Mouse (Mus musculus): ENCODE measurements around the gene Tm9sf3. TPM values are rescaled to one million over a fixed set of nuclear protein-coding genes. Genes with fewer than 3 reads are reported as not detected.

Gene Tm9sf3
- polyA plus RNA-seq, 1 experiment from 2014 or later = 112 TPM

DNA sequence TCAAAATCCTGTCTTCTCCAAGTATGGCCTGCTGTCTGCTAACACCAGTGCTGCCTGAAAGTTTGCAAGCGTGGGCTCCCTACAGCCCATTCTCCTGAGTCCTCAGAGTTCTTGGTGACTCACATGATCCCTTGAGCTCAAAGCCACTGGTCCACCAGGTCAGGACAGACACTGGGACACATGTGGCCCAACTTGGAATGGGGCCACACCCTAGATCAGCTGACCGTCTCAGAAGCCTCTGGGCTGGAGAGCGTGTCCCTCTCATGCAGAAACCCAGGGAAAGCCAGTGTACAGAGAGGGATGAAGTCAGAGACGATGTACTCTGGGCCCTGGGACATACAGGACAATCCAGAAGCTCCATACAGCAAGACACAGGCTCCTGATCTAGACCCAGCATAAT is 18.4 kb upstream of the Tm9sf3 start:
- no peak for DNase-seq (ENCODE audit: low spot score)
- no peak overlapping the region for H3K27ac ChIP-seq
- peaks cover 56% of the 10 kb centered on the region for H3K27me3 ChIP-seq (ENCODE audit: low read depth, poor library complexity, severe bottlenecking)
- no peaks in the 10 kb centered on the region for H3K9me3 ChIP-seq (replicated peaks)
- no peaks in the 10 kb centered on the region for H3K36me3 ChIP-seq
- no peak overlapping the region for H3K4me3 ChIP-seq
- H3K4me1 ChIP-seq = peaks cover 16% of the 10 kb centered on the region
- WGBS = 91% methylated on average over 4 of the region's 4 CpGs

- DNase-seq (ENCODE audit: low spot score) = no peak
- H3K36me3 ChIP-seq = no peaks in the 10 kb centered on the region
These were observed 16.0 kb upstream of the Tm9sf3 start for GRCm38 (mm10) chr19:41279724-41280244.

GRCm38 (mm10) chr19:41278606-41279005 is 14.8 kb upstream of the Tm9sf3 start:
- 83% methylated on average over 7 of the region's 7 CpGs for WGBS
- Histone ChIP-seq H3K27me3 (ENCODE audit: low read depth, poor library complexity, severe bottlenecking) (peaks cover 32% of the 10 kb centered on the region), H3K36me3 (no peaks in the 10 kb centered on the region), H3K9me3 (replicated peaks) (no peaks in the 10 kb centered on the region), H3K4me1 (peaks cover 2% of the 10 kb centered on the region; the same call in 1 of the 2 replicates), H3K27ac (no peak overlapping the region), H3K4me3 (no peak overlapping the region)
- no peak for DNase-seq (ENCODE audit: low spot score)

More at GRCm38 (mm10) chr19:41279724-41280244, 16.0 kb upstream of the Tm9sf3 start:
- no peaks in the 10 kb centered on the region for H3K9me3 ChIP-seq (replicated peaks)
- H3K4me1 ChIP-seq = peaks cover 12% of the 10 kb centered on the region
- H3K27ac ChIP-seq = no peak overlapping the region
- peaks cover 42% of the 10 kb centered on the region for H3K27me3 ChIP-seq (ENCODE audit: low read depth, poor library complexity, severe bottlenecking)
- WGBS = 82% methylated on average over 8 of the region's 8 CpGs
- no peak overlapping the region for H3K4me3 ChIP-seq

DNA sequence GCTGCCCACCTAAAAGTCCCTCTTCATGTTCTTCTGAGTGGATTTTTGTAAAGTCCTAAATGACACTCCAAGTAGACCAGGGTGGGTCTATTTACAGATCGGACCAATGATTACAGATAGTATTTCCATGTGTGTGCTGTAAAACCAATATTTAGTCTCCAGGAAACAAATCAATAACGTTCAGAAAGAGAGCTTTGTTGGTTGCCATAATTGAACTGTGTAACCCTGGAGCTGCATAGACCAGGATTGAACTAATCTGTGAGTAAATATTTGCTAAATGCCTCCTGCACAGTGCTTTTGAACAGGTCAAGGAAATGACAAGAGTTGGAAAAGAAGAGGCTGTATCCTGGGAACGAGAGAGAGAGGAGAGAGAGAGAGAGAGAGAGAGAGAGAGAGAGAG is 11.8 kb upstream of the Tm9sf3 start:
- no peaks in the 10 kb centered on the region for H3K4me1 ChIP-seq
- no peaks in the 10 kb centered on the region for H3K36me3 ChIP-seq
- DNase-seq (ENCODE audit: low spot score) = no peak
- peaks cover 23% of the 10 kb centered on the region; the same call in 1 of the 2 replicates for H3K27me3 ChIP-seq (ENCODE audit: low read depth, poor library complexity, severe bottlenecking)
- H3K9me3 ChIP-seq (replicated peaks) = no peaks in the 10 kb centered on the region
- no peak overlapping the region for H3K27ac ChIP-seq
- H3K4me3 ChIP-seq = no peak overlapping the region
- WGBS = 87% methylated on average over 3 of the region's 3 CpGs

DNA sequence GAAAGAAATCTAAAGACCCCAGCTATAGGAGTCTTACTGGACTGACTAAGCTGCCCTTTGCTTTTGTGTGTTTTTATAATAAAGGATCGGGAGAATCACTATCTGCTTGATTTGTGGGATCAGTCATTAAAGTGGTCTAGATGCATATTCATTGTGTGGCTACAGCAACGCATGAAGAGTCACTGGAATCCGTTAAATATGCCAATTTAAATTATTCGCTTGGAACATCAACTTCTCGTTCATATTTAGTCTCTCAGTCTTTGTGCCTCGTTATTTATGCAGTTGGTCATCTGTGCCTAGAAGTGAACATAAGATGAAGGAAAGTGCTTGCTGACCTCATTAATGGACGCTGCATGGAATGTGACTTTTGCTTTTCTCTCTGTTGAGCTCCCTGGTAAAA is 7.1 kb upstream of the Tm9sf3 start:
- 86% methylated on average over 7 of the region's 7 CpGs for WGBS

DNA sequence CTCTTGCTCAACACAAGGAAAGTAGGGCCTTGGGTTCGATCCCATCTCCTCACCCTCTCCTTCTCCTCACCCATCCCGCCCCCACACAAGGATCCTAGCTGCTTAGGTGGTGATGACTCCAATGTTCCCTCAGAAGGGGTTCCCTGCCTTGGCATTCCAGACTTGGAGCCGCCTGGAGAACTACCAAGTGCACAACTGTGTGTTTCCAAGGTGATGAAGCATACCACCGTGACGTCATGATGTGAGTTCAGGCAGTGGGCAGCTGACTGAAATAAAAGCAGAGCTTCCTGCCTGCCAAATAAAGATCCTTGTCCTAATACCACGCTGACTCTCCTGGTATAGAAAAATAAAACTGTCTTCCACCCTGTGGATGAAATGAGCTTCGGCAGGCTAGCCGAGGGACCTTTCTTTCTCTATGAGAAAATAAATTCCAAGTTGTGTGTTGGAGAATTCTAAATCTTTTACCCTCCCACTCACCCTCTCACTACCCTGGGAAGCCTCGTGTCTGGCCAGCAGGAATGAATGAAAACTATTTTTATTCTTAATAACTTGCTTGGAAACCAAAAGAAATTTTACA is 6.4 kb upstream of the Tm9sf3 start:
- H3K4me1 ChIP-seq = no peaks in the 10 kb centered on the region
- 0 out of 2 replicates have a peak, but pooled peaks cover 12% of the 10 kb centered on the region for H3K27me3 ChIP-seq (ENCODE audit: low read depth, poor library complexity, severe bottlenecking)
- no peak overlapping the region for H3K4me3 ChIP-seq
- no peak for DNase-seq (ENCODE audit: low spot score)
- WGBS = 78% methylated on average over 9 of the region's 9 CpGs
- H3K27ac ChIP-seq = no peak overlapping the region
- no peaks in the 10 kb centered on the region for H3K36me3 ChIP-seq
- no peaks in the 10 kb centered on the region for H3K9me3 ChIP-seq (replicated peaks)

More for the DNA sequence above, 7.1 kb upstream of the Tm9sf3 start:
- no peak for DNase-seq (ENCODE audit: low spot score)
- Histone ChIP-seq H3K4me3 (no peak overlapping the region), H3K9me3 (replicated peaks) (no peaks in the 10 kb centered on the region), H3K36me3 (no peaks in the 10 kb centered on the region), H3K27ac (no peak overlapping the region), H3K4me1 (no peaks in the 10 kb centered on the region), H3K27me3 (ENCODE audit: low read depth, poor library complexity, severe bottlenecking) (0 out of 2 replicates have a peak, but pooled peaks cover 12% of the 10 kb centered on the region)

DNA sequence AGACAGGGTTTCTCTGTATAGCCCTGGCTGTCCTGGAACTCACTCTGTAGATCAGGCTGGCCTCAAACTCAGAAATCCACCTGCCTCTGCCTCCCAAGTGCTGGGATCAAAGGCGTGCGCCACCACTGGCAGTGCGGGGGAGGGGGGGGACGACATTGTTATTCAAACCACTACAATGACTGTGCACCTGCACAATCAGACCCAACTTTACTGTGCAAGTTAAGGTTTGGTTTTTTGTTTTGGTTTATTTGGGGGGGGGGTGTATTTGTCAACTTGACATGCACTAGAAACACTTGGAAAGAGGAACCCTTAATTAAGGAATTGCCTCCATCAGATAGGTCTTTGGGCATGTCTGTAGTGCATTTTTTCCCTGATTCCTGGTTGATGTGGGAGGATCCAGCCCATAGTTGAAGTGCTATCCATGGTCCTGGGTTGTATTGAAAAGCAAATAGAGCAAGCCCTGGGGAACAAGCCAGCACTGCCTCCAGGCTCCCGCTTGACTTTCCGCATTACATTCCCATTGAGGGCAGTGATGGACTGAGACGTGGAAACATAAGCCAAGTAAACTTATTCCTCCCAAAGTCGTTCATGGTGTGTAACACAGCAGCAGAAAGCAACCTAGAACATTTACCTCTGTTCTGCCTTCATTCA is 2.6 kb upstream of the Tm9sf3 start:
- H3K36me3 ChIP-seq = no peaks in the 10 kb centered on the region
- no peak overlapping the region for H3K27ac ChIP-seq
- H3K4me3 ChIP-seq = no peak overlapping the region
- no peak for DNase-seq (ENCODE audit: low spot score)
- WGBS = 57% methylated on average over 8 of the region's 8 CpGs
- H3K9me3 ChIP-seq (replicated peaks) = no peaks in the 10 kb centered on the region
- H3K27me3 ChIP-seq (ENCODE audit: low read depth, poor library complexity, severe bottlenecking) = 0 out of 2 replicates have a peak, but pooled peaks cover 6% of the 10 kb centered on the region
- H3K4me1 ChIP-seq = peaks cover 15% of the 10 kb centered on the region

DNA sequence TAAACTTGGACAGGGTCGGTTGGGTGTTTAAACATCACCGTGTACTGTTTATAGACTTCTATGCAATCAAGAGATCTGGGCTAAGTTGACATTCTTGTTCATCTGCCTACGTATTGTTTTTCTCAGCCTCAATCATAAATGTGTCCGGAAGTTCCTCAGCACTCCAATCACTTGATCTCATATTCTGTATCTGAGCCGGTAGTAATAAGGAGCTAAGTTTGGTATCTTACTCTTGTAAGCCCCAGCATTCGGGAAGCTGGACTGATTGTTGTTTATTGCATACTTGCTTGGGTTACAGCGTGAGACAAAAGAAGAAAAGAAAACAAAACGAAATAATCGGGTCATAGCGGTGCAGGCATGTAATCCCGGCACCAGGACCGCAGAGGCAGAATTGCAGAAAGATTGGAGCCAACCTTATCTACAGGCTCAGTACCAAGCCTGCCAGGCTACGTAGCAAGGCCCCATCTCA is 568 bp upstream of the Tm9sf3 start:
- DNase-seq (ENCODE audit: low spot score) = no peak
- WGBS = 43% methylated on average over 13 of the region's 13 CpGs
- peak overlapping the region; percentile 98 for H3K27ac ChIP-seq

GRCm38 (mm10) chr19:41262712-41263629 is 826 bp downstream of the Tm9sf3 start:
- 6% methylated on average over 51 of the region's 51 CpGs for WGBS

More for the DNA sequence above, 568 bp upstream of the Tm9sf3 start:
- Histone ChIP-seq H3K9me3 (replicated peaks) (no peaks in the 10 kb centered on the region), H3K27me3 (ENCODE audit: low read depth, poor library complexity, severe bottlenecking) (no peaks in the 10 kb centered on the region), H3K4me3 (peak overlapping the region; percentile 95), H3K36me3 (no peaks in the 10 kb centered on the region), H3K4me1 (peaks cover 22% of the 10 kb centered on the region)

GRCm38 (mm10) chr19:41260736-41261135 is 3.1 kb downstream of the Tm9sf3 start:
- Histone ChIP-seq H3K27me3 (ENCODE audit: low read depth, poor library complexity, severe bottlenecking) (no peaks in the 10 kb centered on the region), H3K4me1 (peaks cover 22% of the 10 kb centered on the region), H3K27ac (no peak overlapping the region), H3K36me3 (peaks cover 10% of the 10 kb centered on the region), H3K9me3 (replicated peaks) (no peaks in the 10 kb centered on the region), H3K4me3 (no peak overlapping the region)
- WGBS = 91% methylated on average over 3 of the region's 3 CpGs
- no peak for DNase-seq (ENCODE audit: low spot score)

More at GRCm38 (mm10) chr19:41262712-41263629, 826 bp downstream of the Tm9sf3 start:
- H3K4me3 ChIP-seq = peak overlapping the region; percentile 95
- no peaks in the 10 kb centered on the region for H3K27me3 ChIP-seq (ENCODE audit: low read depth, poor library complexity, severe bottlenecking)
- peaks cover 22% of the 10 kb centered on the region for H3K4me1 ChIP-seq
- H3K27ac ChIP-seq = peak overlapping the region; percentile 98
- H3K9me3 ChIP-seq (replicated peaks) = no peaks in the 10 kb centered on the region
- H3K36me3 ChIP-seq = no peaks in the 10 kb centered on the region
- DNase-seq (ENCODE audit: low spot score) = peak; percentile 82

DNA sequence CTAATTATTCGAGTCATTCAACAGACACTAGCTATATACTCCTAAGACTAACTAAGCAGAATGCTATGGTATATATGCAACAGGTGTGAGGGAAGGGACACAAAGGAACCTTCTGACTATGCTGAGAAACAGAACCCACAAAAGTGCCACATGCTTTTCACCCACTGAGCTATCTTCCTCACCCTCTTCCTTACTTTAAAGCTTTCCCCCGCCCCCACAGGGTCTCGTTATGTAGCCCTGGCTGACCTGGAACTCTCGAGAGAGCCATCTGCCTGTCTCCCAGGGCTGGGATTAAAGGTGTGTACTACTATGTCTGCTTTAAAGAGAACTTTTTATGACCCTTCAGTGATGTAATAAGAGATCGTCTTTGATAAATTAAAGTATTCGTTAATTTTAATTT is 4.5 kb downstream of the Tm9sf3 start:
- DNase-seq (ENCODE audit: low spot score) = no peak
- no peaks in the 10 kb centered on the region for H3K9me3 ChIP-seq (replicated peaks)
- H3K27me3 ChIP-seq (ENCODE audit: low read depth, poor library complexity, severe bottlenecking) = no peaks in the 10 kb centered on the region
- H3K4me3 ChIP-seq = no peak overlapping the region
- WGBS = 72% methylated on average over 6 of the region's 6 CpGs
- H3K27ac ChIP-seq = no peak overlapping the region
- peaks cover 17% of the 10 kb centered on the region; the same call in 1 of the 2 replicates for H3K4me1 ChIP-seq
- H3K36me3 ChIP-seq = peaks cover 17% of the 10 kb centered on the region

DNA sequence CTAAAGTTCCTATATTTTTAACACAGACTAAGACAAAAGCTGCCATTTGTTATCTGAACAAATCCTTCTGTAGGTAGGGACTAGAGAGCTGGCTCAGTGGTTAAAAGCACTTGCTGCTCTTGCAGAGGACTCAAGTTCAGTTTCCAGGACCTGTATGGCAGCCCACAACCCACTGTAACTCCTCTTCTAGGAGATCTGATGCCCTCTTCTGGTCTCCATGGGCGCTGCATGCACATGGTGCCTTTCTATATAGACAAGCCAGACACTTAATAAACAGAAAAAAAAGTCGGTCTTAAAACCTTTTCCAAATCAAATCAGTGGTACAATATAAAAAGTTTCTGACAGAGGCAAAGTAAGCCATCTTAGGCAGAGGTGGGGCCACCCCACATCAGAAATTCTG is 5.1 kb downstream of the Tm9sf3 start:
- Histone ChIP-seq H3K9me3 (replicated peaks) (no peaks in the 10 kb centered on the region), H3K27ac (no peak overlapping the region), H3K4me1 (peaks cover 17% of the 10 kb centered on the region; the same call in 1 of the 2 replicates), H3K27me3 (ENCODE audit: low read depth, poor library complexity, severe bottlenecking) (no peaks in the 10 kb centered on the region), H3K36me3 (peaks cover 23% of the 10 kb centered on the region), H3K4me3 (no peak overlapping the region)
- WGBS = 40% methylated on average over 2 of the region's 2 CpGs
- DNase-seq (ENCODE audit: low spot score) = peak; percentile 45
